Mouse (Mus musculus) erythroblast, embryonic 14.5 days (primary cell): ENCODE data around the gene Rad23b.

ENCODE experiments used
- GATA1 ChIP-seq: IDR thresholded peaks from 2 replicates; pipeline ENCODE4 v1.6.1; 2012; ENCODE audit warnings: low read length, inconsistent platforms, mixed read lengths
- TAL1 ChIP-seq: IDR thresholded peaks from 3 replicates; pipeline ENCODE4 v1.6.1; 2012; ENCODE audit warnings: low read length, inconsistent platforms, mixed read lengths

- no peak for TF ChIP-seq TAL1
- TF ChIP-seq GATA1: no peak
These were observed 6.6 kb upstream of the Rad23b start for GRCm38 (mm10) chr4:55343287-55343686.
